Mouse (Mus musculus): Measurements from ENCODE around the gene 1700088E04Rik. TPM values are rescaled to one million over a fixed set of nuclear protein-coding genes. Genes with fewer than 3 reads are reported as not detected.
A peak's percentile ranks its signal among the peaks of the same experiment; 100 is the strongest.

1700088E04Rik gene
- polyA plus RNA-seq, 1 experiment, result not detected

GRCm38 (mm10) chr15:79139640-79140039 lies 1.4 kb downstream of the 1700088E04Rik start:
- H3K27ac ChIP-seq (ENCODE audit: control insufficient read depth, insufficient read depth, low read depth, low read length, poor library complexity), result no peak overlapping the region
- H3K4me1 ChIP-seq (ENCODE audit: control insufficient read depth, insufficient read depth, low read length), result no peaks in the 10 kb centered on the region
- TF ChIP-seq POLR2A (IDR thresholded peaks at IDR 0.05; ENCODE audit: borderline replicate concordance, control insufficient read depth, low read depth, low read length) (no peak), CTCF (IDR thresholded peaks at IDR 0.05; ENCODE audit: control insufficient read depth, insufficient read depth, low read length) (peak; percentile 51)
- WGBS, result 48% methylated on average over 10 of the region's 10 CpGs
- no peak overlapping the region for H3K4me3 ChIP-seq (replicated peaks; ENCODE audit: control insufficient read depth, low read depth, low read length)

GRCm38 (mm10) chr15:79135783-79136575 lies 5.1 kb downstream of the 1700088E04Rik start:
- 67% methylated on average over 11 of the region's 11 CpGs for WGBS
- no peak overlapping the region for H3K4me3 ChIP-seq (replicated peaks; ENCODE audit: control insufficient read depth, low read depth, low read length)
- TF ChIP-seq POLR2A (IDR thresholded peaks at IDR 0.05; ENCODE audit: borderline replicate concordance, control insufficient read depth, low read depth, low read length) (no peak), CTCF (IDR thresholded peaks at IDR 0.05; ENCODE audit: control insufficient read depth, insufficient read depth, low read length) (no peak)
- no peak overlapping the region for H3K27ac ChIP-seq (ENCODE audit: control insufficient read depth, insufficient read depth, low read depth, low read length, poor library complexity)
- H3K4me1 ChIP-seq (ENCODE audit: control insufficient read depth, insufficient read depth, low read length), result no peaks in the 10 kb centered on the region

- WGBS, result 80% methylated on average over 9 of the region's 9 CpGs
- no peaks in the 10 kb centered on the region for H3K4me1 ChIP-seq (ENCODE audit: control insufficient read depth, insufficient read depth, low read length)
- no peak overlapping the region for H3K27ac ChIP-seq (ENCODE audit: control insufficient read depth, insufficient read depth, low read depth, low read length, poor library complexity)
- no peak overlapping the region for H3K4me3 ChIP-seq (replicated peaks; ENCODE audit: control insufficient read depth, low read depth, low read length)
- TF ChIP-seq CTCF (IDR thresholded peaks at IDR 0.05; ENCODE audit: control insufficient read depth, insufficient read depth, low read length) (no peak), POLR2A (IDR thresholded peaks at IDR 0.05; ENCODE audit: borderline replicate concordance, control insufficient read depth, low read depth, low read length) (no peak)
Observed at GRCm38 (mm10) chr15:79135332-79135731, 5.7 kb downstream of the 1700088E04Rik start.

GRCm38 (mm10) chr15:79134496-79135270 lies 6.4 kb downstream of the 1700088E04Rik start:
- Histone ChIP-seq H3K27ac (ENCODE audit: control insufficient read depth, insufficient read depth, low read depth, low read length, poor library complexity) (no peak overlapping the region), H3K4me1 (ENCODE audit: control insufficient read depth, insufficient read depth, low read length) (no peaks in the 10 kb centered on the region), H3K4me3 (replicated peaks; ENCODE audit: control insufficient read depth, low read depth, low read length) (no peak overlapping the region)
- no peak for TF ChIP-seq POLR2A (IDR thresholded peaks at IDR 0.05; ENCODE audit: borderline replicate concordance, control insufficient read depth, low read depth, low read length)
- TF ChIP-seq CTCF (IDR thresholded peaks at IDR 0.05; ENCODE audit: control insufficient read depth, insufficient read depth, low read length), result no peak
- 70% methylated on average over 9 of the region's 9 CpGs for WGBS

- Histone ChIP-seq H3K27ac (ENCODE audit: control insufficient read depth, insufficient read depth, low read depth, low read length, poor library complexity) (no peak overlapping the region), H3K4me1 (ENCODE audit: control insufficient read depth, insufficient read depth, low read length) (no peaks in the 10 kb centered on the region), H3K4me3 (replicated peaks; ENCODE audit: control insufficient read depth, low read depth, low read length) (no peak overlapping the region)
- TF ChIP-seq CTCF (IDR thresholded peaks at IDR 0.05; ENCODE audit: control insufficient read depth, insufficient read depth, low read length) (no peak), POLR2A (IDR thresholded peaks at IDR 0.05; ENCODE audit: borderline replicate concordance, control insufficient read depth, low read depth, low read length) (no peak)
- 82% methylated on average over 6 of the region's 6 CpGs for WGBS
Observed at GRCm38 (mm10) chr15:79133191-79133661, 7.8 kb downstream of the 1700088E04Rik start.

GRCm38 (mm10) chr15:79131442-79131841 lies 9.6 kb downstream of the 1700088E04Rik start:
- Histone ChIP-seq H3K27ac (ENCODE audit: control insufficient read depth, insufficient read depth, low read depth, low read length, poor library complexity) (no peak overlapping the region), H3K4me1 (ENCODE audit: control insufficient read depth, insufficient read depth, low read length) (no peaks in the 10 kb centered on the region), H3K4me3 (replicated peaks; ENCODE audit: control insufficient read depth, low read depth, low read length) (no peak overlapping the region)
- TF ChIP-seq POLR2A (IDR thresholded peaks at IDR 0.05; ENCODE audit: borderline replicate concordance, control insufficient read depth, low read depth, low read length) (no peak), CTCF (IDR thresholded peaks at IDR 0.05; ENCODE audit: control insufficient read depth, insufficient read depth, low read length) (no peak)
- 85% methylated on average over 7 of the region's 7 CpGs for WGBS

- 85% methylated on average over 10 of the region's 10 CpGs for WGBS
- H3K4me1 ChIP-seq (ENCODE audit: control insufficient read depth, insufficient read depth, low read length), result no peaks in the 10 kb centered on the region
- TF ChIP-seq CTCF (IDR thresholded peaks at IDR 0.05; ENCODE audit: control insufficient read depth, insufficient read depth, low read length) (no peak), POLR2A (IDR thresholded peaks at IDR 0.05; ENCODE audit: borderline replicate concordance, control insufficient read depth, low read depth, low read length) (no peak)
- H3K4me3 ChIP-seq (replicated peaks; ENCODE audit: control insufficient read depth, low read depth, low read length), result no peak overlapping the region
- no peak overlapping the region for H3K27ac ChIP-seq (ENCODE audit: control insufficient read depth, insufficient read depth, low read depth, low read length, poor library complexity)
Observed at GRCm38 (mm10) chr15:79130782-79131181, 10.3 kb downstream of the 1700088E04Rik start.

- Histone ChIP-seq H3K27ac (ENCODE audit: control insufficient read depth, insufficient read depth, low read depth, low read length, poor library complexity) (no peak overlapping the region), H3K4me1 (ENCODE audit: control insufficient read depth, insufficient read depth, low read length) (no peaks in the 10 kb centered on the region), H3K4me3 (replicated peaks; ENCODE audit: control insufficient read depth, low read depth, low read length) (no peak overlapping the region)
- WGBS, result 82% methylated on average over 7 of the region's 7 CpGs
- TF ChIP-seq CTCF (IDR thresholded peaks at IDR 0.05; ENCODE audit: control insufficient read depth, insufficient read depth, low read length), result no peak
- no peak for TF ChIP-seq POLR2A (IDR thresholded peaks at IDR 0.05; ENCODE audit: borderline replicate concordance, control insufficient read depth, low read depth, low read length)
Observed at GRCm38 (mm10) chr15:79129311-79129710, 11.7 kb downstream of the 1700088E04Rik start.
